Mouse (Mus musculus): ENCODE data around the gene Tnxb. TPM values are rescaled to one million over a fixed set of nuclear protein-coding genes. Genes with fewer than 3 reads are reported as not detected.
"Not testable (repeated sequence)": the region's sequence is repeated elsewhere in the genome, so short reads cannot be mapped to it uniquely, and the experiment has no call there.

Tnxb gene
- total RNA-seq, 4 experiments from 2014 or later = 18.1 to 27.4 (median 23.3) TPM

GRCm38 (mm10) chr17:34729779-34730553 is 59.6 kb downstream of the Tnxb start:
- not testable (repeated sequence) for DNase-seq (ENCODE audit: low spot score in 2 of 2)

GRCm38 (mm10) chr17:34737466-34737865 is 67.1 kb downstream of the Tnxb start:
- not testable (repeated sequence) for DNase-seq (ENCODE audit: low spot score in 2 of 2)

- DNase-seq (ENCODE audit: low spot score in 2 of 2) = not testable (repeated sequence)
Observed at GRCm38 (mm10) chr17:34739708-34740107, 69.4 kb downstream of the Tnxb start.

- DNase-seq (ENCODE audit: low spot score in 2 of 2) = no peak
Observed at GRCm38 (mm10) chr17:34740280-34740679, 69.9 kb downstream of the Tnxb start.

- DNase-seq (ENCODE audit: low spot score in 2 of 2) = no peak
Observed at GRCm38 (mm10) chr17:34743719-34744118, 73.4 kb downstream of the Tnxb start, which contains the start of gene C4b. Gene C4b, minus strand, starts transcription at chr17:34743882.

GRCm38 (mm10) chr17:34744206-34744605 is 73.9 kb downstream of the Tnxb start:
- no peak for DNase-seq (ENCODE audit: low spot score in 2 of 2)

- DNase-seq (ENCODE audit: low spot score in 2 of 2) = not testable (repeated sequence)
Observed at GRCm38 (mm10) chr17:34744611-34745010, 74.3 kb downstream of the Tnxb start.

GRCm38 (mm10) chr17:34745166-34745565 is 74.8 kb downstream of the Tnxb start:
- DNase-seq (ENCODE audit: low spot score in 2 of 2) = not testable (repeated sequence)

- no peak for DNase-seq (ENCODE audit: low spot score in 2 of 2)
Observed at GRCm38 (mm10) chr17:34746531-34746930, 76.2 kb downstream of the Tnxb start.

- DNase-seq (ENCODE audit: low spot score in 2 of 2) = no peak
Observed at GRCm38 (mm10) chr17:34761471-34761870, 91.1 kb downstream of the Tnxb start.

Other genes with a start within 250 kb of the Tnxb start
- gene Btnl4, start 193.2 kb upstream of the Tnxb start, total RNA-seq (2022) = not detected
- gene Btnl6, start 153.2 kb upstream of the Tnxb start, total RNA-seq (2022) = not detected
- 1 to 10 TPM; 4.6 to 8.2 (median 5.7) TPM for gene Notch4, start 106.3 kb upstream of the Tnxb start, total RNA-seq (2022)
- 1 to 10 TPM in 1 of 4 experiments, under 1 TPM in 3; 0.53 to 1.8 (median 0.77) TPM for gene Gpsm3, start 80.7 kb upstream of the Tnxb start, total RNA-seq (2022)
- 10 to 100 TPM in 3 of 4 experiments, 1 to 10 TPM in 1; 9.1 to 15.4 (median 13.8) TPM for gene Pbx2, start 79.3 kb upstream of the Tnxb start, total RNA-seq (2022)
- under 1 TPM in 1 of 4 experiments, not detected in 3; 0.19 TPM for gene Ager, start 72.7 kb upstream of the Tnxb start, total RNA-seq (2022)
- 10 to 100 TPM; 20.2 to 23.9 (median 22.7) TPM for gene Rnf5, start 66.8 kb upstream of the Tnxb start, total RNA-seq (2022)
- gene Agpat1, start 66.3 kb upstream of the Tnxb start, total RNA-seq (2022) = 100 to 1,000 TPM in 2 of 4 experiments, 10 to 100 TPM in 2; 89.5 to 104 (median 97.0) TPM
- 1 to 10 TPM in 3 of 4 experiments, under 1 TPM in 1; 0.77 to 1.4 (median 1.1) TPM for gene Egfl8, start 54.6 kb upstream of the Tnxb start, total RNA-seq (2022)
- gene Ppt2, start 42.0 kb upstream of the Tnxb start, total RNA-seq (2022) = 10 to 100 TPM; 38.0 to 40.7 (median 39.9) TPM
- gene Prrt1, start 41.0 kb upstream of the Tnxb start, total RNA-seq (2022) = under 1 TPM in 3 of 4 experiments, not detected in 1; 0.12 to 0.35 (median 0.25) TPM
- 1 to 10 TPM; 5.3 to 9.4 (median 8.9) TPM for gene Fkbpl, start 25.8 kb upstream of the Tnxb start, total RNA-seq (2022)
- gene Atf6b, start 23.4 kb upstream of the Tnxb start, total RNA-seq (2022) = 1 to 10 TPM; 5.4 to 7.6 (median 6.3) TPM
- 10 to 100 TPM in 1 of 4 experiments, 1 to 10 TPM in 3; 1.3 to 10.9 (median 4.9) TPM for gene C4b, start 73.3 kb downstream of the Tnxb start, total RNA-seq (2022)
- gene Cyp21a1, start 134.0 kb downstream of the Tnxb start, total RNA-seq (2022) = 1 to 10 TPM in 1 of 4 experiments, under 1 TPM in 1, not detected in 2; 0.34 to 3.1 TPM
- gene Stk19, start 166.4 kb downstream of the Tnxb start, total RNA-seq (2022) = 1 to 10 TPM; 5.6 to 8.0 (median 6.9) TPM
- 1 to 10 TPM; 7.3 to 9.9 (median 8.6) TPM for gene Dxo, start 166.5 kb downstream of the Tnxb start, total RNA-seq (2022)
- gene Skiv2l, start 179.7 kb downstream of the Tnxb start, total RNA-seq (2022) = 10 to 100 TPM; 21.3 to 23.4 (median 21.9) TPM
- gene Nelfe, start 179.9 kb downstream of the Tnxb start, total RNA-seq (2022) = 10 to 100 TPM in 1 of 4 experiments, 1 to 10 TPM in 3; 7.6 to 10.4 (median 8.9) TPM
- 1 to 10 TPM in 3 of 4 experiments, under 1 TPM in 1; 0.56 to 6.3 (median 2.8) TPM for gene Cfb, start 192.0 kb downstream of the Tnxb start, total RNA-seq (2022)
- gene Zbtb12, start 208.9 kb downstream of the Tnxb start, total RNA-seq (2022) = 1 to 10 TPM; 7.3 to 7.9 (median 7.6) TPM
- gene Gm20547, start 211.5 kb downstream of the Tnxb start, total RNA-seq (2022) = not detected
- 1 to 10 TPM in 3 of 4 experiments, under 1 TPM in 1; 0.73 to 2.3 (median 2.2) TPM for gene C2, start 227.7 kb downstream of the Tnxb start, total RNA-seq (2022)
- 10 to 100 TPM; 31.2 to 37.2 (median 33.4) TPM for gene Ehmt2, start 227.9 kb downstream of the Tnxb start, total RNA-seq (2022)
- gene Slc44a4, start 243.9 kb downstream of the Tnxb start, total RNA-seq (2022) = under 1 TPM in 2 of 4 experiments, not detected in 2; 0.15 TPM

All from gastrocnemius, adult 8-10 months (tissue).